Mouse (Mus musculus): ENCODE measurements at regions not wholly inside any gene's neighbourhood (a gene's known extent, or its start where the extent isn't known, plus 50 kb on each side); places are given as distances from the start of the nearest gene placed in this dataset.

GRCm38 (mm10) chr2:28351445-28351844, 95.2 kb upstream of the Ppp1r26 start:
- DNase-seq, result no peak

GRCm38 (mm10) chr2:28352903-28353302, 93.7 kb upstream of the Ppp1r26 start:
- DNase-seq, result no peak

GRCm38 (mm10) chr2:28362199-28362598, 84.4 kb upstream of the Ppp1r26 start:
- DNase-seq, result no peak

GRCm38 (mm10) chr2:28364623-28365022, 82.0 kb upstream of the Ppp1r26 start:
- no peak for DNase-seq

GRCm38 (mm10) chr2:28365756-28366155, 80.8 kb upstream of the Ppp1r26 start:
- no peak for DNase-seq

- DNase-seq, result peak; percentile 68
Measured at GRCm38 (mm10) chr2:28374838-28375237, 71.8 kb upstream of the Ppp1r26 start.

- DNase-seq, result no peak
Measured at GRCm38 (mm10) chr2:28377948-28378822, 68.4 kb upstream of the Ppp1r26 start.

- DNase-seq, result no peak
Measured at GRCm38 (mm10) chr2:28382051-28382802, 64.4 kb upstream of the Ppp1r26 start.

DNA sequence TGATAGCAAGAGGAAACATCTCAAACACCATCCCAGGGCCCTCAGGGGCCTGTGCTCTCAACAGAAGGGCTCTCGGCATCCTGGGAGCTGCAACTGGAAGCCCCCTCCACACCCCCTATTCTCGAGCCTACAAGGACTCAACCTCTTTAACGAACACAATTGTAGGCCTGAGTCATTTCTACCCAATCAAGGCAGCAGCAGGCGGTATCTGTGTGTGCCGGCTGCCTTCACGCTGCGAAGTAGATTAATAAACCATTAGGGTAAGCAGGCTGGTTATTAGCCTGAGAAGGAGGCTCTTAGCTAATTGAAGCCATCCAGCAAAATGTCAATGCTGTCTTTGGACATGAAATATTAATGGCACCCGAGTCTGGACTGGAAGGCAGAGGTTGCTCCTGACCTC, 61.7 kb upstream of the Ppp1r26 start:
- no peak for DNase-seq

GRCm38 (mm10) chr2:28386784-28387183, 59.8 kb upstream of the Ppp1r26 start:
- no peak for DNase-seq

GRCm38 (mm10) chr2:28387422-28387836, 59.2 kb upstream of the Ppp1r26 start:
- peak; percentile 94 for DNase-seq

DNA sequence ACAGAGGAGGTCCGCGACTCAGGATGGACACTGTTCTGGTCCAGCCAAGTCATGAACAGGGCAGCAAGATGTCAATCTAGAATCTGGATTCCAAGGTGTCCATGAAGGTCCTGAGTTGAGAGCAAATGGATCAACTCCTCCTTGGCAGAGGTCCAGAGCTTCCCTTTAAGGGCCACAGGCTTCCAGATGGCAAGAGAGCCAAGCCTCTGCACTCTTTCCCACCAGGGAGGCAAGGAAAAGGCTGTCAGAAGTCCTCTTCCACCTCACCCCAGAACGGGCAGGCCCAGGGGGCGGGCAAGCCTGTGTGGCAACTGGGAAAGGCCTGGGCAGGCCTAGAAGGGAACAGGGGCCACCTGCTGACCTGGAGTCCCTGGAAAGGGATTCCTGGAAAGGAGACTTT, 58.7 kb upstream of the Ppp1r26 start:
- peak; percentile 75 for DNase-seq

GRCm38 (mm10) chr2:28389703-28390102, 56.9 kb upstream of the Ppp1r26 start:
- no peak for DNase-seq

GRCm38 (mm10) chr2:28395391-28395790, 51.2 kb upstream of the Ppp1r26 start:
- DNase-seq, result no peak

Data from cerebellum, adult 11 months (tissue).